Mouse (Mus musculus): ENCODE results near the gene Anxa1. TPM values are rescaled to one million over a fixed set of nuclear protein-coding genes. Genes with fewer than 3 reads are reported as not detected.

Gene Anxa1
- total RNA-seq, 2 experiments from 2014 or later, result 10.5 to 21.5 TPM

DNA sequence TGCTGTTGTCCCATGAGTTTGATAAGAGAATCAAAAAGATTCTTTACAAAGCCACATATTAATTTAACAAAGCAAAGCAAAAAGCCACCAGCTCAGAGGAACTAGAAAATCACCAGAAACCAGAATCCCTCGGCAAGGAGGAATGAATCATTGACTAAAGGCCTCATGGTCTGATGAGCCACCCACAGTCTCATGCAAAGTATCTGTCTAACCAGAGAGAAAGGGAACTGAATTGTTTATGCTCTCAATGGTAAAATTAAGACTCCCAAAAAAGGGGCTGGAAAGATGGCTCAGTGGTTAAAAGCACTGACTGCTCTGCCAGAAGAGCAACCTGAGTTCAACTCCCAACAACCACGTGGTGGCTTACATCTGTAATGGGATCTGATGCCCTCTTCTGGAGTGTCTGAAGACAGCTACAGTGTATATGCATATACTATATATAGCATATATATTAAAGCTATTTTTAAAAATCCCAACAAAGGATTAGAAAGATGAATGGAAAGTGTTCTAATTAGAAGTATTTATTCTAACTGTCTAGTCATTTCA lies 9.5 kb downstream of the Anxa1 start:
- no peak for DNase-seq (ENCODE audit: low spot score)

DNA sequence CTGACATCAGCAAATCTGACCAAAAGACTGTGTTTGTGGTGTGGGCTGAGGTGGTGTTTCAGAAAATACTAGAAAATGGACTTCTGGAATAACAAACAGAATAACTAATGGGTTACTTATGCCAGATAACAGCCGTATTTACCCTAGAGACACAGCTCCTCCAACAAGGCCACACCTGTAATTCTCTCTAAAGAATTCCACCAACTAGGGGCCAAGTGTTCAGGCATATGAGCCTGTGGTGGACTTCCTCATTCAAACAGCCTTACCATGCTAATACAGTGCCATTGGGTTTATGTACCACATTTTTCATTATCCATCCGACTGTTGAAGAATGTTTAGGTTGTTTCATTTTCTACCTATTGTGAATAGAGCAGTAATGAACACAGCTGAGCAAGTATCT lies 20.6 kb downstream of the Anxa1 start:
- no peak for DNase-seq (ENCODE audit: low spot score)

- DNase-seq (ENCODE audit: low spot score), result no peak
Observed at GRCm38 (mm10) chr19:20366571-20366970, 24.2 kb downstream of the Anxa1 start.

- DNase-seq (ENCODE audit: low spot score), result no peak
Observed at GRCm38 (mm10) chr19:20366010-20366409, 24.7 kb downstream of the Anxa1 start.

DNA sequence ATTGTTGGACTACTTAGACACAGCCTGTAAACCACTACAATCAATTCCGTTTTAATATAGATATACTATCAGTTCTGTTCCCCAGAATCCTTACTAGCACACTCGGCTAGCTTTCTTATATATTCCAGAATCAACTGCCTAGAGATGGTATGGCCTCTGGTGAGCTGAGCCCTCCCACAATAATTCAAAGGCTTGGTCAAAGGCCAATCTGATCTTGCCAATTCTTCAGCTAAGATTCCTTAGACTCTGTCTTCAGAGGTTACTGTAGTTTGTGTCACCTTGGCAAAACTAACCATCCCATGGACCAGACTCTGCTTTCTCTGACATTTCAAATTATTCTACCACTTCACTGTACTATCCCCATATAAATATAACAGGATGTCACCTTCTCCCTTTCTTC lies 25.4 kb downstream of the Anxa1 start:
- no peak for DNase-seq (ENCODE audit: low spot score)

- no peak for DNase-seq (ENCODE audit: low spot score)
Observed at GRCm38 (mm10) chr19:20364931-20365330, 25.8 kb downstream of the Anxa1 start.

DNA sequence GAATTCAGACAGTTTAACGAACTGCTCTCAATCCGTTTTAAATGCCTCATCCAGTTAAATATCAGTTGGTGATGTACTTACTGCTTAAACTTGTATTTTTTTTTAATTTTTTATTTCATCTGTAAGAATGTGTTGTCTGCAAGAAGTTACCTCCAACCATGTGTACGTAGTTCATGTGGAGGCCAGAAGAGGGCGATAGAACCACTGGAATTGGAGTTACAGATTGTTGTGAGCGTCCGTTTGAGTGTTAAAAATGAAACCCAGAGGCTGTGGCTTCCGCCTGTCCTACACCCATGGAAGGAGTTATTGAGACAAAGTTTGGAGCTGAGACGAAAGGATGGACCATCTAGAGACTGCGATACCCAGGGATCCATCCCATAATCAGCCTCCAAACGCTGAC lies 27.5 kb downstream of the Anxa1 start:
- no peak for DNase-seq (ENCODE audit: low spot score)

- DNase-seq (ENCODE audit: low spot score), result no peak
Observed at GRCm38 (mm10) chr19:20361917-20362577, 28.7 kb downstream of the Anxa1 start.

DNA sequence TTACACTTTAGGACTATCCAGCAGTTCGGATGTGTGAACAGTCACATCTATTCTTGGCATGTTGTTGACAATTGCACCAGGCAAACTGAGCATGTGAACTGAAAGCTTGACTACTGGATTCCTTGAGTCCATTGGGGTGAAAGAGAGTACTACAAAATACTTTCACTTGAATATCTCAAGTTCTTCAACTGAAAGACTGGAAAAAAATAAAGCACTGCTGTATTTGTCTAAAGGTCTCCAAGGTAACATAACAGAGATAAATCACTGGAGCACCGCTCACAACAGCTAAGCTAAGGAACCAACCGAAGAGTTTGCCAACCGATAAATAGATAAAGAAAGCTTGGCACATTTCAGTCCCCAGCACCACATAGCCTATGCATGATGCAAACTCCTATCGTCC lies 32.1 kb downstream of the Anxa1 start:
- no peak for DNase-seq (ENCODE audit: low spot score)

GRCm38 (mm10) chr19:20345317-20345917 lies 45.3 kb downstream of the Anxa1 start:
- peak; percentile 58 for DNase-seq (ENCODE audit: low spot score)

GRCm38 (mm10) chr19:20344511-20345316 lies 46.0 kb downstream of the Anxa1 start:
- DNase-seq (ENCODE audit: low spot score), result peak; percentile 29

- DNase-seq (ENCODE audit: low spot score), result no peak
Observed at GRCm38 (mm10) chr19:20344052-20344451, 46.7 kb downstream of the Anxa1 start.

Other genes starting within 250 kb of the Anxa1 start
- gene Aldh1a1, start 101.8 kb upstream of the Anxa1 start, total RNA-seq (2021), result 100 to 1,000 TPM; 164 to 219 TPM

Data from gastrocnemius, adult 18-20 months (tissue).